ENCODE assay signal across 13 mouse cellular contexts in genomic region chr2:46666084-46666989, GRCm38 (mm10).
A peak's percentile ranks its signal among the peaks of the same experiment; 100 is the strongest.
DNase-seq lines count a peak whose midpoint lies in the region; ATAC-seq and TF ChIP-seq lines count a peak whose summit lies in the region.
"Had no signal": no experiment of that assay in that cellular context is flagged by ENCODE, and none has a peak within 500 bp of the region (broad histone marks: within the 10 kb centered on the region; RNA-seq: fewer than 3 reads in every experiment).

No protein-coding gene starts in this region.

- WGBS in lung, embryonic 14.5 days: 44% methylated on average over 10 of the region's 10 CpGs
- WGBS in forebrain, embryonic 16.5 days: 19% methylated on average over 10 of the region's 10 CpGs
- 14% methylated on average over 10 of the region's 10 CpGs for WGBS in hindbrain, postnatal 0 days
- 21% methylated on average over 10 of the region's 10 CpGs for WGBS in neural tube, embryonic 14.5 days
- WGBS in liver, embryonic 11.5 days: 75% methylated on average over 10 of the region's 10 CpGs

- DNase-seq in lung, embryonic 14.5 days: peak; percentile 19
- DNase-seq in lung, postnatal 4 days: no peak
- peak; percentile 30 for DNase-seq in hindbrain, postnatal 0 days (ENCODE audit: low spot score)
- DNase-seq in spleen, adult 18-20 months: no peak
- DNase-seq in liver, embryonic 11.5 days (ENCODE audit: low spot score): no peak
- DNase-seq: adrenal gland, adult 2 months; kidney, adult 8-10 months; thymus, postnatal 4 days had no signal

- no peaks in the 10 kb centered on the region for H3K4me1 ChIP-seq in lung, embryonic 14.5 days (ENCODE audit: insufficient read depth)
- H3K4me1 ChIP-seq in forebrain, embryonic 16.5 days (replicated peaks; ENCODE audit: control insufficient read depth, insufficient read depth, low read length): peaks cover 5% of the 10 kb centered on the region
- no peaks in the 10 kb centered on the region; the same call in 1 of the 2 replicates for H3K4me1 ChIP-seq in hindbrain, postnatal 0 days (ENCODE audit: insufficient read depth, low read length)
- H3K4me1 ChIP-seq in neural tube, embryonic 14.5 days (ENCODE audit: control insufficient read depth, insufficient read depth, low read length): peaks cover 4% of the 10 kb centered on the region; the same call in 1 of the 2 replicates
- no peaks in the 10 kb centered on the region for H3K4me1 ChIP-seq in liver, embryonic 11.5 days (replicated peaks; ENCODE audit: control insufficient read depth, insufficient read depth, low read length)
- H3K4me1 ChIP-seq: liver, embryonic 12.5 days had no signal

- no peak for ATAC-seq in lung, embryonic 14.5 days (ENCODE audit: insufficient read depth)
- peak; percentile 87 for ATAC-seq in forebrain, embryonic 16.5 days
- peak; percentile 81 for ATAC-seq in hindbrain, postnatal 0 days
- ATAC-seq in neural tube, embryonic 14.5 days (ENCODE audit: low read depth): peak; percentile 66; the same call in 1 of the 2 replicates
- ATAC-seq in liver, embryonic 11.5 days (replicated peaks; ENCODE audit: low FRiP score): no peak
- ATAC-seq: liver, embryonic 12.5 days; Patski had no signal

- H3K27ac ChIP-seq in lung, embryonic 14.5 days (ENCODE audit: low read depth): no peak overlapping the region
- H3K27ac ChIP-seq in forebrain, embryonic 16.5 days (ENCODE audit: low read length): no peak overlapping the region
- peak overlapping the region; percentile 51; the same call in 1 of the 2 replicates for H3K27ac ChIP-seq in hindbrain, postnatal 0 days
- no peak overlapping the region for H3K27ac ChIP-seq in neural tube, embryonic 14.5 days (ENCODE audit: low read depth, low read length)
- H3K27ac ChIP-seq in liver, embryonic 11.5 days (ENCODE audit: low read depth, low read length): no peak overlapping the region
- H3K27ac ChIP-seq: liver, embryonic 12.5 days had no signal

- H3K4me3 ChIP-seq in lung, embryonic 14.5 days (ENCODE audit: low read depth, low read length): no peak overlapping the region
- no peak overlapping the region for H3K4me3 ChIP-seq in forebrain, embryonic 16.5 days (replicated peaks; ENCODE audit: low read length)
- no peak overlapping the region for H3K4me3 ChIP-seq in hindbrain, postnatal 0 days (ENCODE audit: low read length)
- no peak overlapping the region for H3K4me3 ChIP-seq in neural tube, embryonic 14.5 days (ENCODE audit: low read depth, low read length)
- H3K4me3 ChIP-seq in liver, embryonic 11.5 days (ENCODE audit: low read depth, low read length): no peak overlapping the region
- H3K4me3 ChIP-seq: liver, embryonic 12.5 days had no signal

- no peak for TF ChIP-seq CTCF in lung, embryonic 14.5 days (IDR thresholded peaks at IDR 0.05; ENCODE audit: low read depth)
- TF ChIP-seq CTCF in hindbrain, postnatal 0 days (IDR thresholded peaks at IDR 0.05; ENCODE audit: low read depth): no peak

- no peak overlapping the region for H3K4me2 ChIP-seq in lung, embryonic 14.5 days
- peak overlapping the region; percentile 40 for H3K4me2 ChIP-seq in forebrain, embryonic 16.5 days (ENCODE audit: low read length)
- H3K4me2 ChIP-seq in hindbrain, postnatal 0 days (ENCODE audit: low read depth, low read length): peak overlapping the region; percentile 34
- H3K4me2 ChIP-seq in neural tube, embryonic 14.5 days (ENCODE audit: low read depth, low read length): no peak overlapping the region
- H3K4me2 ChIP-seq in liver, embryonic 11.5 days: no peak overlapping the region
- H3K4me2 ChIP-seq: liver, embryonic 12.5 days had no signal

- H3K27me3 ChIP-seq in lung, embryonic 14.5 days (ENCODE audit: insufficient read depth, low read length): no peaks in the 10 kb centered on the region
- no peaks in the 10 kb centered on the region for H3K27me3 ChIP-seq in forebrain, embryonic 16.5 days (replicated peaks; ENCODE audit: control insufficient read depth, insufficient read depth, low read length)
- no peaks in the 10 kb centered on the region for H3K27me3 ChIP-seq in hindbrain, postnatal 0 days (ENCODE audit: insufficient read depth, low read length)
- H3K27me3 ChIP-seq in neural tube, embryonic 14.5 days (ENCODE audit: control insufficient read depth, insufficient read depth, low read length): no peaks in the 10 kb centered on the region
- H3K27me3 ChIP-seq in liver, embryonic 11.5 days (replicated peaks; ENCODE audit: control insufficient read depth, insufficient read depth, low read length): no peaks in the 10 kb centered on the region
- H3K27me3 ChIP-seq: CH12.LX; liver, embryonic 12.5 days had no signal

- no peaks in the 10 kb centered on the region for H3K9me3 ChIP-seq in lung, embryonic 14.5 days (ENCODE audit: low read depth, low read length)
- no peaks in the 10 kb centered on the region for H3K9me3 ChIP-seq in forebrain, embryonic 16.5 days (ENCODE audit: control insufficient read depth, low read length)
- H3K9me3 ChIP-seq in hindbrain, postnatal 0 days (ENCODE audit: low read length): no peaks in the 10 kb centered on the region
- H3K9me3 ChIP-seq in neural tube, embryonic 14.5 days (ENCODE audit: control insufficient read depth, low read length): no peaks in the 10 kb centered on the region
- no peaks in the 10 kb centered on the region for H3K9me3 ChIP-seq in liver, embryonic 11.5 days (ENCODE audit: control insufficient read depth, low read length)
- H3K9me3 ChIP-seq: liver, embryonic 12.5 days had no signal

- no peaks in the 10 kb centered on the region for H3K36me3 ChIP-seq in lung, embryonic 14.5 days (ENCODE audit: insufficient read depth)
- H3K36me3 ChIP-seq in forebrain, embryonic 16.5 days (ENCODE audit: control insufficient read depth, insufficient read depth): no peaks in the 10 kb centered on the region
- no peaks in the 10 kb centered on the region for H3K36me3 ChIP-seq in hindbrain, postnatal 0 days (ENCODE audit: insufficient read depth, low read length)
- H3K36me3 ChIP-seq in neural tube, embryonic 14.5 days (ENCODE audit: control insufficient read depth, insufficient read depth, low read length): no peaks in the 10 kb centered on the region
- H3K36me3 ChIP-seq in liver, embryonic 11.5 days (ENCODE audit: control insufficient read depth, insufficient read depth, low read length): no peaks in the 10 kb centered on the region
- H3K36me3 ChIP-seq: liver, embryonic 12.5 days had no signal

- no peak overlapping the region for H3K9ac ChIP-seq in lung, embryonic 14.5 days
- H3K9ac ChIP-seq in forebrain, embryonic 16.5 days (replicated peaks; ENCODE audit: low read depth, low read length): no peak overlapping the region
- no peak overlapping the region for H3K9ac ChIP-seq in hindbrain, postnatal 0 days (replicated peaks; ENCODE audit: low read length)
- no peak overlapping the region for H3K9ac ChIP-seq in neural tube, embryonic 14.5 days (replicated peaks; ENCODE audit: low read depth, low read length)
- no peak overlapping the region for H3K9ac ChIP-seq in liver, embryonic 11.5 days (ENCODE audit: low read depth, low read length)
- H3K9ac ChIP-seq: liver, embryonic 12.5 days had no signal

Comparison
In these comparisons a context has a peak if more than half of its experiments do, and no peak if none do; other contexts are left out.
1. DNase-seq: peak in lung, embryonic 14.5 days (single experiment) and hindbrain, postnatal 0 days (single experiment); none in lung, postnatal 4 days (0 of 2), spleen, adult 18-20 months (0 of 2) and liver, embryonic 11.5 days (single experiment).
2. ATAC-seq: peak in forebrain, embryonic 16.5 days (single experiment), hindbrain, postnatal 0 days (single experiment) and neural tube, embryonic 14.5 days (single experiment); none in lung, embryonic 14.5 days (single experiment) and liver, embryonic 11.5 days (single experiment).
3. H3K4me2 ChIP-seq: peak in forebrain, embryonic 16.5 days (single experiment) and hindbrain, postnatal 0 days (single experiment); none in lung, embryonic 14.5 days (single experiment), neural tube, embryonic 14.5 days (single experiment) and liver, embryonic 11.5 days (single experiment).